Mouse (Mus musculus) forebrain, embryonic 10.5 days (tissue): ENCODE data around the gene Frrs1. TPM values are rescaled to one million over a fixed set of nuclear protein-coding genes. Genes with fewer than 3 reads are reported as not detected.

Source experiments
- DNase-seq: peaks from one replicate; pipeline ENCODE4 v3.0.0-alpha.2; 2017; ENCODE audit warnings: low spot score; ENCODE audit errors: extremely low spot score
- H3K27ac ChIP-seq: fragments of 300-500 bp; sonication (generic); 2 replicates; pipeline ENCODE4 v1.5.1; 2016; ENCODE audit warnings: mild to moderate bottlenecking
- H3K27me3 ChIP-seq: fragments of 300-500 bp; sonication (generic); 2 replicates; pipeline ENCODE4 v1.6.1; 2016; ENCODE audit warnings: mild to moderate bottlenecking; ENCODE audit not compliant: poor library complexity, severe bottlenecking
- H3K36me3 ChIP-seq: fragments of 300-500 bp; sonication (generic); replicated peaks from 2 replicates; pipeline ENCODE4 v1.6.1; 2016; ENCODE audit warnings: mild to moderate bottlenecking, moderate library complexity
- H3K4me1 ChIP-seq: fragments of 300-500 bp; sonication (generic); 2 replicates; pipeline ENCODE4 v1.6.1; 2016
- H3K4me3 ChIP-seq: fragments of 300-500 bp; sonication (generic); 2 replicates; pipeline ENCODE4 v1.5.1; 2016; ENCODE audit warnings: mild to moderate bottlenecking, moderate library complexity
- H3K9me3 ChIP-seq: fragments of 300-500 bp; sonication (generic); 2 replicates; pipeline ENCODE4 v1.6.1; 2016; ENCODE audit warnings: mild to moderate bottlenecking, moderate library complexity
- WGBS: fragments of 180-500 bp; shearing (Covaris S2); methylation state at CpG from one replicate; pipeline ENCODE4 v1.1.7; 2016; 5-methylcytosine and 5-hydroxymethylcytosine counted together
- polyA plus RNA-seq: library from polyadenylated mRNA; unstranded; fragments of >200 nt; fragmentation: Nextera tagmentation; extraction: Ambion mirVana; gene quantifications from 2 replicates; pipeline ENCODE4 v1.2.1, GENCODE M21; 2016

The Frrs1 gene
- polyA plus RNA-seq, 1 experiment from 2014 or later: 16.3 TPM

DNA sequence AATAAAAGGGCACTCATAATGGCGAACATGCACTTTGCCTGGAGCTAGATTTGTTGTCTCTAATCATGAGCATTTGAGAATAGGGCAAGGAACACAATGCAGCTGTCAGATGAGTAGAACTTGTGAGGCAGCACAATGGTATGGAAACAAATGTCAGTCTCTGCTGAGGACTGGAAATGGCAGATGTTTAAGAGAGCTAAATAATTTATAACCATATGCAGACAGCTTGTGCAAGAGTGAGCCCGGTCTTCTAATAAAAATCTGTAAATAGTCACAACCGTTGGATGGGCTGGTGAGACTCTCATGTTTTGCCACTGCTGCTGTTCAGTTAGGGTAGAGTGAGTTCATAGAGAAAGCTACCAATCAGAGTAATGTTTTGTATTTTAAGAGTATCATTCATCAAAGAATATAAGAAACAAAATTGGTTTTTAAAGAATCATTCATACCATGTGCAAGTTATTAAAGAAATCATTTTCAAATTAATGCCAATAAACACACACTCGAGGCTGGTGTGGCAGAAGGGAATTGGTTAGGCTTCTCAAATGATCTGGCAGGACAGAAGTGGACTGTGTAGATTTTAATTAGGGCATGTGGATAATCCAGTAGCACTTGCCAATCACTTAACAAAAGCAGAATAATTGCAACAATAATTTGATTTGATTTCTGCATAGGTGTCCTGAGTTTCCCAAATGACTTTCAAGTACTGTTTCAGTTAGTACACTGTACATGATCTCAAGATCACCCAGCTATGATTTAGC, 77.8 kb downstream of the Frrs1 start:
- Histone ChIP-seq H3K9me3 (no peaks in the 10 kb centered on the region), H3K36me3 (no peaks in the 10 kb centered on the region), H3K27ac (no peak overlapping the region), H3K4me1 (no peaks in the 10 kb centered on the region), H3K4me3 (no peak overlapping the region), H3K27me3 (no peaks in the 10 kb centered on the region)
- 76% methylated on average over 4 of the region's 4 CpGs for WGBS
- DNase-seq: no peak

DNA sequence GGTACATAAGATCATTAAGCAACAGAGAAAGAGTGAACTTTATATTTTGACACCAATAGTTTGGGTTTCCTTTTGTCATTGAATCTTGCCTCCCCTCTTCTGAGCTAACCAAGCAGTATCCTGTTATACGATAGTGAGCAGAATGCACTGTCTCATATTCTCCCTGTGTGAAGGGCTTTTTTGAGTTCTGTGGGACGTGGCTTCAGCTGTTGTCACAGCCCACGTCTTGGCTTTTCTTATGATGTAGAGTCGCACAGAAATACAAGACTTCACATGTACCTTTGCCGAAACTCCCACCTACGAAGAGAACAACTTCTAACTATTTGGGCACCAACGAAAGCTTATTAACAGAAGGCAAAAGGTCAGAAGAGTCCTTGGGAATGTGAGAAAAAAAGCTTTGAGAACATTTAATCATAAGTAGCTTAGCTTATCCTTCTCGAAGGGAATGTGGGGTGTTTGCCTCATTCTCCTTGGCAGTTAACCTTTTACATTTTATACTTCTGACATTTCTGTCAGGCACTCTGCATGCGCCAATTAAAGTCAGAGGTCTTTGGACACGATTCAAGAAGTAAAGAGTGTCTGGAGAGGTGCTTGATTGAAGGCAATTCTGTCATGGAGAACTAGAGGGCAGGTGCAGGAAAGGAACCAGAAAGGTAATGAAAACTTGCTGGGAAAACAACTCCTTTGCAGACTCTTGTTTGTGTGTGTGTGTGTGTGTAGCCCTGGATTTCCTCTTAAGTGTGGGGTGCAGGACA, 81.7 kb downstream of the Frrs1 start:
- no peak overlapping the region for H3K27ac ChIP-seq
- H3K9me3 ChIP-seq: no peaks in the 10 kb centered on the region
- 84% methylated on average over 10 of the region's 10 CpGs for WGBS
- H3K4me3 ChIP-seq: no peak overlapping the region
- H3K4me1 ChIP-seq: no peaks in the 10 kb centered on the region
- DNase-seq: no peak
- no peaks in the 10 kb centered on the region for H3K27me3 ChIP-seq
- no peaks in the 10 kb centered on the region for H3K36me3 ChIP-seq

DNA sequence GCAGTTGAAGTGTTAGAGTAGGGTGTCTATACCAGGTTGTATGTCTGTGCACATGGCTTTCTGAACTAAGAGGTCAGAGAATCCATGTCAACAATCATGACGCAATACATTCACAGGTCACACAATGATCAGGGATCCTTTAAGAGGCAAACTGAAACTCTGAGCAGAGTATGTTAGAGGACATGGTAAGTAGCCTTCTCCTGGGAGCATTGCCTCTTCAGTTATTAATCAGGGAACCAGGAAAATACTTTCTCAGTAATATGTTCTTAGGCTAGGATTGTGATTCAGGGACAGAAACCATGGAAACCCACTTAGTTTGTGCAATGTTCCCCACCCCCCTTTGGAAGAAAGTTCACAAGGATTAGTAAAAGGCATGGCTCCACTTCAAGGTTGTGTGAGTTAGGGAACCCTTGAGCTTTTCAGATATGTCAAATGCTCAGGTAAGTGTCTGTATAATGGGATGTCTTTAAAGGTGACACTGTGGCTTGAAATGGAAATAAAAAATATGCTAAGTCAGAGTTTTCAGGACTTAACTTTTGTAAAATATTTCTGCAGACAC, 82.4 kb downstream of the Frrs1 start:
- H3K9me3 ChIP-seq: no peaks in the 10 kb centered on the region
- H3K27me3 ChIP-seq: no peaks in the 10 kb centered on the region
- H3K4me3 ChIP-seq: no peak overlapping the region
- no peak for DNase-seq
- 94% methylated on average over 1 of the region's 1 CpGs for WGBS
- no peaks in the 10 kb centered on the region for H3K4me1 ChIP-seq
- no peaks in the 10 kb centered on the region for H3K36me3 ChIP-seq
- H3K27ac ChIP-seq: no peak overlapping the region

DNA sequence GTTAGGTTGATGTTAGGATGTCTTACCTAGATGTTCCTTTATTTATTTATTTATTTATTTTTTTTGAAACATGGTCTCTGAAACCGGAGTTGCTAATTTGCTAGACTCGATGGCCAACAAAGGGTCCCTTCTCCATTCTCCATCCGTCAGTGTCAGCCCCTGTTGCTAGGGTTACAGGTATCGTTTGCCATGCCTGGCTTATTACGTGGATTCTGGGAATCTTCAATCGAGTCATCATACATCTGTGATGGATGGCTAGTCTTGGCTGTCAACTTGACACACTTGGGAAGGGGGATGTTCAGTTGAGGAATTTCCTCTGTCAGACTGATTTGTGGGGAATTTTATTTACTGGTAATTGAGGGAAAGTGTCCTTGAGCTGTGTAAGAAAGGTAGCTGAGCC, 83.5 kb downstream of the Frrs1 start:
- H3K9me3 ChIP-seq: no peaks in the 10 kb centered on the region
- no peak for DNase-seq

DNA sequence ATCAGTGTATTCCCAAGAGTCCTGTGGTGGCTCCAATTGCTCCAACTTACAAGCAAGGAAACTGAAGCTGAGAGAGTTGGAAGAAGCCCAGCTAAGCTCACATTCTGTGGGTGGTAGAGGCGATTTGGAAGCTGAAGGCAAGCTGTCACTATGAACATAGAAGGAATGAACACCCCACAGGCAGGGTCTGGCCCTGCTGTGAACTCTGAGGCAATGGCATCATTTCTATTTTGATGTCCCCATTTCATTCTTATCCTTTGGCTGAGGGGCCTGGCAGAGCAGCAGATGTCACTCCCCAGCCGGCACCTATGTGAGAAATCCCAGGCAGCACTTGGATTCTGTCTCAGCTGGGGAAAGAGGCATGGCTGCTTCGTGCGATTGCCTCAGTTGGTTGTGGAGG, 84.2 kb downstream of the Frrs1 start:
- no peak overlapping the region for H3K4me3 ChIP-seq
- no peak for DNase-seq
- no peaks in the 10 kb centered on the region for H3K36me3 ChIP-seq
- 85% methylated on average over 4 of the region's 4 CpGs for WGBS
- H3K27ac ChIP-seq: no peak overlapping the region
- no peaks in the 10 kb centered on the region for H3K9me3 ChIP-seq
- H3K4me1 ChIP-seq: no peaks in the 10 kb centered on the region
- no peaks in the 10 kb centered on the region for H3K27me3 ChIP-seq

More for the DNA sequence above, 83.5 kb downstream of the Frrs1 start:
- no peaks in the 10 kb centered on the region for H3K36me3 ChIP-seq
- H3K27me3 ChIP-seq: no peaks in the 10 kb centered on the region
- H3K27ac ChIP-seq: no peak overlapping the region
- WGBS: 89% methylated on average over 6 of the region's 6 CpGs
- H3K4me1 ChIP-seq: no peaks in the 10 kb centered on the region
- no peak overlapping the region for H3K4me3 ChIP-seq

DNA sequence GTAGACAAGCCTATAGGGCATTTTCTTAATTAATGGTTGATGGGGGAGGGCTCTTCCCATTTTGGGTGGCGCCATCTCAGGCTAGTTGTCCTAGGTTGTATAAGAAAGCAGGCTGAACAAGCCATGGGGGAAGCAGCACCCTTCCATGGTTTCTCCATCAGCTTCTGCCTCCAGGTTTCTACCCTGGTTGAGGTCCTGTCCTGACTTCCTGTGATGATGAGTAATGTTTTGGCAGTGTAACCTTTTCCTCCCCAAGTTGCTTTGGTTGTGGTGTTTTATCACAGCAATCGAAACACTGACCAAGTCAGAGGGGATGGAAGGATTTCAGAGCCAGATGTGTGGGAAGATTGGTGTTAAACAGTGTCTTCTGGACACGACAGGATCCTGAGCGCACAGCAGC, 87.2 kb downstream of the Frrs1 start:
- 83% methylated on average over 4 of the region's 4 CpGs for WGBS
- H3K4me3 ChIP-seq: no peak overlapping the region
- no peaks in the 10 kb centered on the region for H3K9me3 ChIP-seq
- H3K4me1 ChIP-seq: no peaks in the 10 kb centered on the region
- H3K27ac ChIP-seq: no peak overlapping the region
- no peak for DNase-seq
- H3K36me3 ChIP-seq: no peaks in the 10 kb centered on the region
- H3K27me3 ChIP-seq: no peaks in the 10 kb centered on the region

DNA sequence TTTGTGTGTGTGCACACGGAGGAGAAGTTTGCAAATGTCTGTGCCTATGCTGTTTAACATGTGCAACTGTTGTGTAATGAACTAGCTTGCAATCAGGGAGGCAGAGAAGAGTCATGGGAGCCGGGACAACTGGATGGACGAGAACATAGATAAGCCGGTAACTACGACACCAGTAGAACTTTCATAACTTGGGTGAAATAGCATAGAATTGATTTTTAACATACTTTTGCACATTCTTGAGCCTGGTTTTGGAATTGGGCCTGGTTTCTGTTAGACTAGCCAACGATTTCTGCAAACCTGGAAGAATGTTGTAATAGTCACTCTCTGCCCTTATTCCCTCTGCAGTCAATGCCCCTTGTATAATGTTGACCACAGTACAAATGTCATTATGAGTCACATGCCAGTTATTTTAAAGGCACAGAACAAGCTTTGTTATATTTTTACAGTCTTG, 91.4 kb downstream of the Frrs1 start:
- Histone ChIP-seq H3K36me3 (no peaks in the 10 kb centered on the region), H3K4me3 (no peak overlapping the region), H3K4me1 (no peaks in the 10 kb centered on the region), H3K9me3 (no peaks in the 10 kb centered on the region), H3K27me3 (no peaks in the 10 kb centered on the region), H3K27ac (no peak overlapping the region)
- 96% methylated on average over 6 of the region's 6 CpGs for WGBS
- DNase-seq: no peak

DNA sequence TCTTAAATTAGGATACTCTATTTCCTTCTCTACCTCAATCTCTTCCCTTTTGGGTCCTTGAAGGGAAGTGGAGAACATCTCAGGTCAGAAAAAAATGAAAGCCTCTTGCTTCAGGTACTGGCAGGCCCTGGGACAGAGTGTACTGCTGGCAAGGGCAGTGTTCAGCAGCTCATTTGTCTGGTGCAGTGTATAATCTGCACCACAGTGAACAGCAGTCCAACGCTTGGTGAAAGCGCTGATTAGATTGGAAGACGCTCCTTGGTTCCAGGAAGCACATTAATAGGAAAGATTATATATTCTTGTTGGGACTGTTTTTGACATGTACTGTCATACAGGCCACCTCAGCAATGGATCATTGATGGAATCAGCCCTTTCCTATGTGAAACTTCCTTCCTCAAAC, 92.2 kb downstream of the Frrs1 start:
- Histone ChIP-seq H3K36me3 (no peaks in the 10 kb centered on the region), H3K9me3 (no peaks in the 10 kb centered on the region), H3K4me3 (no peak overlapping the region), H3K4me1 (no peaks in the 10 kb centered on the region), H3K27ac (no peak overlapping the region), H3K27me3 (no peaks in the 10 kb centered on the region)
- no peak for DNase-seq
- WGBS: 98% methylated on average over 3 of the region's 3 CpGs

DNA sequence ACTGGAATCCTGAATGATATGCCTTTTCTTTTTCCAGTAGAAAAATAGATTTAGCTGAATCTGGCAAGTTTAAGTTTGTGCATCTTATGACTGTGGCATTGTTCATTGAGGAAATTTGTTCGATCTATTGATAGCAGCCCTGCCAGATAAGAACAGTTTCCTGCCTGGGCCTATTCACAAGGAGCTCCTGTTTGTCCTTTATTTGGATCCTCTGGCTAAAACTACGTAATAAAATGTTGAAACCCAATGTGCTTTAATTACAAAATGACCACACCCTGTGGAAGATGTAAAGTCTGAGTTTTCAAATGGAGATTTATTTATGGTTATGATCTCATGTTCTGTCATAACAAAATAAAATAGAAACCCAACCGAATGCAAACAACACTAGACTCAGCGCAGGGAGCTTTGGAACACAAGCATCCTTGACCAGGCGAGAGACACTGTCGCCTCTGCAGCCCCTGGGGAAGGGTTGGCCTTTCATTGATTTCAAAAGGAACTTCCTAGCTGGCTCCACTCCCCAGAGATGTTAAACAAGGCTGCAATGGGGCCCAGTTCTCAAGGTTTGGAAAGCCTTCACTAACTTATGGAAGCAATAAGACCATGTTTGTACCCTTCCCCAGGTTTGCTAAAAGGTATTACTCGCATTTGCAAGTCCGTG, 93.1 kb downstream of the Frrs1 start:
- H3K4me3 ChIP-seq: no peak overlapping the region
- no peaks in the 10 kb centered on the region for H3K4me1 ChIP-seq
- no peak overlapping the region for H3K27ac ChIP-seq
- no peak for DNase-seq
- no peaks in the 10 kb centered on the region for H3K27me3 ChIP-seq
- no peaks in the 10 kb centered on the region for H3K9me3 ChIP-seq
- no peaks in the 10 kb centered on the region for H3K36me3 ChIP-seq
- 85% methylated on average over 8 of the region's 8 CpGs for WGBS

DNA sequence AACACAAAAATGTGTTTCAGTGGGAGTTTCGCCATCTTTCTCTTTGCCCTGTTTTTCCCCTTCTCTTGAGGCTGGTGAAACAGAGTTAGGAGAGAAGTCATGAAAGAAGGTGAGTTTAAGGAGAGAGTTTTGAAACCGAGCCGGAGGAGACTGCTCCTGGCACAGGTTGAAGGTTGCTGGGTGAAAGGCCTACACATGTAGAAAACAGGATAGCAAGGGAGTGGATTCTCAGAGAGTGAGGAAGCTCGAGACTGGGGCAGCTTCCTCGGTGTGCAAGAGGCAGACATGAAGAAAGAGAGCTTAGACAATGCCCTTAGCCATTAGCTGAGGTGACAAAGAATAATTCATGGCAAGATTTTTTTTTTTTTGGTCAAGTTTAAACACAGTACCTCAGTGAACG, 94.1 kb downstream of the Frrs1 start:
- H3K27me3 ChIP-seq: no peaks in the 10 kb centered on the region
- DNase-seq: no peak
- WGBS: 86% methylated on average over 6 of the region's 6 CpGs
- H3K36me3 ChIP-seq: no peaks in the 10 kb centered on the region
- no peak overlapping the region for H3K27ac ChIP-seq
- no peak overlapping the region for H3K4me3 ChIP-seq
- no peaks in the 10 kb centered on the region for H3K4me1 ChIP-seq
- H3K9me3 ChIP-seq: no peaks in the 10 kb centered on the region

DNA sequence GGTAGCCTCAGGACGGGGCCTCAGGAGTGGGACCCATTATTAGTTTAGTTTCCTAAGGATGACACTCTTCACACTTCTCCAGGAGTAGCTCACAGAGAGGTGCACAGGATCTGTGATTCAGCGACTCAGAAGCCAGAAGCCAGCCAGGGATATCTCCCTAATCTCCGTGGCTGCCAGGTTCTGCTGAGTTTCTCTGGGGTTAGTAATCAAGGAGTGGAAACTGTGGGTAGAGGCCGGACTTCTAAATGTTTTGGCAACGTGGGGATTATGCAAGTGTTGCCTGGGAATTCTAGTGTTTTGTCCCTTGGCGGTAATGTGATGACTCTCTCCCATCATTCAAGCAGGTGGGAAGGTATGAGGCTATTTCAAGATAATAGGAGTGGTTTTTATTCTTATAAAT, 95.8 kb downstream of the Frrs1 start:
- H3K36me3 ChIP-seq: no peaks in the 10 kb centered on the region
- no peaks in the 10 kb centered on the region for H3K9me3 ChIP-seq
- H3K27me3 ChIP-seq: no peaks in the 10 kb centered on the region
- H3K4me1 ChIP-seq: no peaks in the 10 kb centered on the region
- 71% methylated on average over 6 of the region's 6 CpGs for WGBS
- no peak overlapping the region for H3K27ac ChIP-seq
- H3K4me3 ChIP-seq: no peak overlapping the region
- no peak for DNase-seq
